8 mouse cellular contexts compared by ENCODE assay signal in the genomic region with DNA sequence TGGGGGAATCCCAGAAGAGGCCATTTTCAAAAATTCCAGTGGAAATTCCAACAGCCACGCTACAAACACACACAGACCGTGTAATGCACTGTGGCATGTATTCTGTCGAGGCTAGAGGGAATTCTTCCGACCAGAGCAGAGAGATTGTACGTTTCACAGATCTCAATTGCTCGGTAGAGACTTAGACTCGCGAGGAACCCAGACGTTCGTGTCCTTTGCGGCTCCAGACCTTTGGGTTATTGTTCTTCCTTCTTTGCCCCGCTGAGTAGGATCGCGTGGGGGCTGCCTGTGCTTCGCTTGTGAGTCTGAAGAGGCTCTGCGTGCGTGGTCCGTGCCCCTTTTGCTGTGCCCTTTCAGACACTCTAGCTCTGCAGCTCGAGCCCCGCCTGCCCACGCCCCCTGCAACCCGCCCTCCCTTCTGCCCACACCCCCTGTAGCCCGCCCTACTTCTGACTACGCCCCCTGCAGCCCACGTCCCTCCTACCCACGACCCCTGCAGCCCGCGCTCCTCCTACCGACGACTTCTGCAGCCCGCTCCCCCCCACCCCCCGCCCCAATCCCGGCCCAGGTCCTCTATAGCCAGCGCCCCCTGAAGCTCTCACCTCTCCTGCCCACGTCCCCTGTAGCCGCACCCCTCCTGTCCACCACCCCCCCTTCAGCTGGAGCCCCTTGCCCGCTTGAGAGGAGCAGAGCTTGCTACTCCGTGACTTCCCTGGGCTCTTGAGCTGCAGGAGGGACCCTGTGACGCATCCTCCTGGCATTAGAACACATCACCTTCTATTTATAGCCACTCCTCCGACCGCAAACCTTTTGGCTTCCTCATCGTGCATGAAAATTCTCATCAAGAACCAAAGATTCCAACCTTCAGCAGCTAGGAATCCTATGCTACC. TPM values are rescaled to one million over a fixed set of nuclear protein-coding genes. Genes with fewer than 3 reads are reported as not detected.
DNase-seq lines count a peak whose midpoint lies in the region; ATAC-seq and TF ChIP-seq lines count a peak whose summit lies in the region.

No protein-coding gene starts in this region.

- peak overlapping the region; percentile 52 for H3K9ac ChIP-seq in ES-Bruce4 (ENCODE audit: low read depth, poor library complexity, severe bottlenecking)
- peak overlapping the region; percentile 86 for H3K9ac ChIP-seq in heart, postnatal 0 days (replicated peaks; ENCODE audit: low read depth, low read length)
- H3K9ac ChIP-seq in lung, embryonic 14.5 days = peak overlapping the region; percentile 66
- peak overlapping the region; percentile 68 for H3K9ac ChIP-seq in neural tube, embryonic 14.5 days (replicated peaks; ENCODE audit: low read depth, low read length)

- TF ChIP-seq POLR2A in ES-Bruce4 (IDR thresholded peaks at IDR 0.05; ENCODE audit: insufficient read depth, low read length) = no peak
- TF ChIP-seq POLR2A in bone marrow macrophage, adult 2 months (IDR thresholded peaks at IDR 0.05; ENCODE audit: borderline replicate concordance, low read depth, low read length) = no peak

- no peaks in the 10 kb centered on the region for H3K4me1 ChIP-seq in ES-Bruce4 (ENCODE audit: control insufficient read depth, insufficient read depth, low read length)
- peaks cover 12% of the 10 kb centered on the region for H3K4me1 ChIP-seq in bone marrow macrophage, adult 2 months (ENCODE audit: control insufficient read depth, insufficient read depth, low read length)
- H3K4me1 ChIP-seq in forebrain, embryonic 10.5 days = peaks cover 16% of the 10 kb centered on the region
- peaks cover 7% of the 10 kb centered on the region for H3K4me1 ChIP-seq in heart, postnatal 0 days (ENCODE audit: control insufficient read depth, insufficient read depth)
- no peaks in the 10 kb centered on the region for H3K4me1 ChIP-seq in lung, embryonic 14.5 days (ENCODE audit: insufficient read depth)
- no peaks in the 10 kb centered on the region for H3K4me1 ChIP-seq in neural tube, embryonic 14.5 days (ENCODE audit: control insufficient read depth, insufficient read depth, low read length)

- no peak for TF ChIP-seq CTCF in ES-Bruce4 (IDR thresholded peaks at IDR 0.05; ENCODE audit: low read depth, low read length)
- no peak for TF ChIP-seq CTCF in bone marrow macrophage, adult 2 months (IDR thresholded peaks at IDR 0.05; ENCODE audit: low read depth, low read length)
- no peak for TF ChIP-seq CTCF in heart, postnatal 0 days (IDR thresholded peaks at IDR 0.05; ENCODE audit: low read depth)
- peak; percentile 33 for TF ChIP-seq CTCF in lung, embryonic 14.5 days (IDR thresholded peaks at IDR 0.05; ENCODE audit: low read depth)

- ATAC-seq in heart, postnatal 0 days (ENCODE audit: insufficient read depth, low read depth) = peak; percentile 90
- peak; percentile 94 for ATAC-seq in lung, embryonic 14.5 days (ENCODE audit: insufficient read depth)
- ATAC-seq in neural tube, embryonic 14.5 days (ENCODE audit: low read depth) = peak; percentile 92

- no peaks in the 10 kb centered on the region for H3K36me3 ChIP-seq in ES-Bruce4 (ENCODE audit: control insufficient read depth, insufficient read depth, low read length, poor library complexity, severe bottlenecking)
- no peaks in the 10 kb centered on the region for H3K36me3 ChIP-seq in forebrain, embryonic 10.5 days (replicated peaks)
- no peaks in the 10 kb centered on the region for H3K36me3 ChIP-seq in heart, postnatal 0 days (replicated peaks; ENCODE audit: control insufficient read depth, insufficient read depth, low read length)
- no peaks in the 10 kb centered on the region for H3K36me3 ChIP-seq in lung, embryonic 14.5 days (ENCODE audit: insufficient read depth)
- H3K36me3 ChIP-seq in neural tube, embryonic 14.5 days (ENCODE audit: control insufficient read depth, insufficient read depth, low read length) = no peaks in the 10 kb centered on the region

- no peak overlapping the region for H3K27ac ChIP-seq in ES-Bruce4 (ENCODE audit: insufficient read depth, low read length)
- peak overlapping the region; percentile 82 for H3K27ac ChIP-seq in bone marrow macrophage, adult 2 months (ENCODE audit: insufficient read depth, low read depth, low read length)
- H3K27ac ChIP-seq in forebrain, embryonic 10.5 days = peak overlapping the region; percentile 79
- peak overlapping the region; percentile 92 for H3K27ac ChIP-seq in heart, postnatal 0 days (ENCODE audit: low read depth)
- peak overlapping the region; percentile 83 for H3K27ac ChIP-seq in lung, embryonic 14.5 days (ENCODE audit: low read depth)
- peak overlapping the region; percentile 39; the same call in 1 of the 2 replicates for H3K27ac ChIP-seq in neural tube, embryonic 14.5 days (ENCODE audit: low read depth, low read length)

- peak overlapping the region; percentile 95 for H3K4me2 ChIP-seq in heart, postnatal 0 days (ENCODE audit: low read depth, low read length)
- peak overlapping the region; percentile 81 for H3K4me2 ChIP-seq in lung, embryonic 14.5 days
- peak overlapping the region; percentile 73 for H3K4me2 ChIP-seq in neural tube, embryonic 14.5 days (ENCODE audit: low read depth, low read length)

- DNase-seq in forebrain, embryonic 10.5 days (ENCODE audit: extremely low spot score, low spot score) = peak; percentile 62
- DNase-seq in heart, postnatal 0 days (ENCODE audit: low spot score) = peak; percentile 83
- DNase-seq in kidney, postnatal 25 days = peak; percentile 66 to 81
- peak; percentile 82 for DNase-seq in lung, embryonic 14.5 days
- DNase-seq in thymus, postnatal 25 days = peak; percentile 72

- no peak for TF ChIP-seq EP300 in ES-Bruce4 (IDR thresholded peaks at IDR 0.05; ENCODE audit: insufficient read depth, low read depth, low read length)
- no peak for TF ChIP-seq EP300 in heart, postnatal 0 days (IDR thresholded peaks at IDR 0.05; ENCODE audit: low read depth)

- peaks cover 4% of the 10 kb centered on the region; the same call in 1 of the 2 replicates for H3K27me3 ChIP-seq in ES-Bruce4 (ENCODE audit: control insufficient read depth, insufficient read depth, low read length, poor library complexity, severe bottlenecking)
- H3K27me3 ChIP-seq in forebrain, embryonic 10.5 days (ENCODE audit: poor library complexity, severe bottlenecking) = peaks cover 8% of the 10 kb centered on the region; the same call in 1 of the 2 replicates
- H3K27me3 ChIP-seq in heart, postnatal 0 days (ENCODE audit: control insufficient read depth, insufficient read depth, low read length) = no peaks in the 10 kb centered on the region
- H3K27me3 ChIP-seq in lung, embryonic 14.5 days (ENCODE audit: insufficient read depth, low read length) = no peaks in the 10 kb centered on the region
- H3K27me3 ChIP-seq in neural tube, embryonic 14.5 days (ENCODE audit: control insufficient read depth, insufficient read depth, low read length) = no peaks in the 10 kb centered on the region

- H3K9me3 ChIP-seq in ES-Bruce4 (replicated peaks; ENCODE audit: control insufficient read depth, insufficient read depth, low read length, poor library complexity, severe bottlenecking) = no peaks in the 10 kb centered on the region
- no peaks in the 10 kb centered on the region for H3K9me3 ChIP-seq in forebrain, embryonic 10.5 days
- H3K9me3 ChIP-seq in heart, postnatal 0 days (replicated peaks; ENCODE audit: control insufficient read depth, low read length) = no peaks in the 10 kb centered on the region
- no peaks in the 10 kb centered on the region for H3K9me3 ChIP-seq in lung, embryonic 14.5 days (ENCODE audit: low read depth, low read length)
- H3K9me3 ChIP-seq in neural tube, embryonic 14.5 days (ENCODE audit: control insufficient read depth, low read length) = no peaks in the 10 kb centered on the region

- WGBS in forebrain, embryonic 10.5 days = 1% methylated on average over 42 of the region's 42 CpGs
- WGBS in heart, postnatal 0 days = under 1% methylated on average over 29 of the region's 42 CpGs
- WGBS in lung, embryonic 14.5 days = under 1% methylated on average over 42 of the region's 42 CpGs
- under 1% methylated on average over 41 of the region's 42 CpGs for WGBS in neural tube, embryonic 14.5 days

- H3K4me3 ChIP-seq in ES-Bruce4 (ENCODE audit: low read depth, low read length) = peak overlapping the region; percentile 84
- H3K4me3 ChIP-seq in bone marrow macrophage, adult 2 months (ENCODE audit: insufficient read depth, low read length) = peak overlapping the region; percentile 69
- H3K4me3 ChIP-seq in forebrain, embryonic 10.5 days = peak overlapping the region; percentile 69
- peak overlapping the region; percentile 62 for H3K4me3 ChIP-seq in heart, postnatal 0 days (ENCODE audit: low read depth, low read length)
- H3K4me3 ChIP-seq in lung, embryonic 14.5 days (ENCODE audit: low read depth, low read length) = peak overlapping the region; percentile 53
- H3K4me3 ChIP-seq in neural tube, embryonic 14.5 days (ENCODE audit: low read depth, low read length) = peak overlapping the region; percentile 41

RNA-seq across cellular contexts. Expression of a gene that starts 10.8 kb away (rescaled TPM):
- 23.1 and 29.0 TPM in 2 replicates for polyA plus RNA-seq in ES-Bruce4 (2011; ENCODE audit: insufficient read depth, insufficient read length, low read depth, missing spikeins)
- polyA plus RNA-seq in bone marrow macrophage, adult 2 months (2012; ENCODE audit: insufficient read depth, insufficient read length, missing spikeins) = 13.2 and 13.8 TPM in 2 replicates
- polyA plus RNA-seq in forebrain, embryonic 10.5 days (2016; fragmentation: Nextera tagmentation; extraction: Ambion mirVana) = 27.5 and 27.7 TPM in 2 replicates
- 27.5 and 33.3 TPM in 2 replicates for total RNA-seq in heart, postnatal 0 days (2014; rRNA removed; ENCODE audit: low replicate concordance)
- 33.5 and 33.8 TPM in 2 replicates for polyA plus RNA-seq in heart, postnatal 0 days (2015; fragmentation: Nextera tagmentation; extraction: Ambion mirVana)
- polyA plus RNA-seq in lung, embryonic 14.5 days (2014; fragmentation: Nextera tagmentation; extraction: Ambion mirVana) = 44.0 and 45.8 TPM in 2 replicates
- 30.5 and 34.6 TPM in 2 replicates for polyA plus RNA-seq in neural tube, embryonic 14.5 days (2014; fragmentation: Nextera tagmentation; extraction: Ambion mirVana)
